Mouse (Mus musculus): ENCODE measurements around the gene Usp8.

Usp8 gene

DNA sequence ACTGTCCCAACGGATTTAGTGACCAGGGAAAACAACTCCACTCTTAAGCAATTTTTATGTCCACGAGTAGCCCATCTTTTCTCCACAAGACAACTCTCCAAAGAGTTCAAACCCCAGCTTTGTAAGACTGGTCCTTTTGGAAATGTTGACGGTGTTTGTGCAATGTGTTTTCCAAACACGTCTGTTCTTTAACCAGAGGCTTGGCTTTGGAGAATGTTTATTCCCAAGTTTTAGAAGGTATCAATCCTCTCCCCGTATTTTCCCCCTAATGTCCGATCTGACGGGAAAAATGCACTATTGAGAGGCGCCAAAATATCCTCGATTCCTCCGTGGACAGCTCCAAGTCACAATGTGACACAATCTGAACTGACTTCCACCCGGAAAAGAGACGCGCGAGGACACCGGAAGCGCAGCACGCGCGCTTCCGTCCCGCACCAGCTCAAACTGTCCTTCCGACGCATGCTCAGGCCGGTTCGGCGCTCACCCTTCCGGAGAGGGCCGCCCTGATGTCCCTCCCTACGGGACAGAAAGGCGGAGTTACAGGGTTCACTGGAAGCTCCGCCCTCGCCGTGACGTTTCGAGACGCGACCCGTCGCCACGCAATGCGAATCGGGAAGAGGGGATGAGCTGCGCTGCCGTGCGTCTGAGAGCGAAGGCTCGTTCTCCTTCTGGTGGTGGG, at the start of gene Usp8:
Gene Usp8, plus strand, starts transcription at position 570 of the 679 bp plus-strand sequence.
- peak; percentile 98 for DNase-seq

GRCm38 (mm10) chr2:126663481-126663880, 43.6 kb upstream of the Usp8 start:
- DNase-seq: peak; percentile 57

- DNase-seq: no peak
Observed at GRCm38 (mm10) chr2:126665984-126666383, 41.1 kb upstream of the Usp8 start.

DNA sequence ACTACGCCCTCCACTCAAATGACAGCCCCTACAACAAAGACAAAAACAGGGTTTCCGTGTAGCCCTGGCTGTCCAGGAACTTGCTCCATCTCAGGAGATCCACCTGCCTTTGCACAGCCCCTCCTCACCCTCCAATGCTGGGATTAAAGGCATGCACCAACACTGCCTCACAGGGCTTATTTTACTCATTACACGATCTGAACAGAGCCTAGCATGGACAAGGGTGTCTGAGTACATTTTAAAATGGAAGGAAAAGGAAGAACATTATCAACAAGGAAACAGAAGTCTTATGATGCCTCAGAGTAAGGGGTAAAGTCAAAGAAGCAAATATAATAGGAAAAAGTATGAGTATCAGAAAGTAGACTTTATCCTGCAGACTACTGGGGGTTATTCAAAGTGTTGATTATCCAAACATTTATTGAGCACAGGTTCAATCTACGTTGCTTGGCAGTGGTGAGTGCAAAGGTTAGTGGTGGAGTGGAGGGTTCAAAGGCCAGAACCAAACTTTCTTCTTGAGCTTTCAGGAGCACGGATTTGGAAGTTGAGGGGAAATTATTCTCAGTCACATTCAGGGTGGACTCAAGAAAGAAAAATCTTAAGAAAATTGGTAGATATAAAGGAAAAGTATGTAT, 38.4 kb upstream of the Usp8 start:
- DNase-seq: peak; percentile 83

- DNase-seq: no peak
Observed at GRCm38 (mm10) chr2:126673317-126674242, 33.5 kb upstream of the Usp8 start.

- peak; percentile 53 for DNase-seq
Observed at GRCm38 (mm10) chr2:126674441-126675168, 32.5 kb upstream of the Usp8 start.

- DNase-seq: peak; percentile 90
Observed at GRCm38 (mm10) chr2:126675169-126676121, 31.7 kb upstream of the Usp8 start.

DNA sequence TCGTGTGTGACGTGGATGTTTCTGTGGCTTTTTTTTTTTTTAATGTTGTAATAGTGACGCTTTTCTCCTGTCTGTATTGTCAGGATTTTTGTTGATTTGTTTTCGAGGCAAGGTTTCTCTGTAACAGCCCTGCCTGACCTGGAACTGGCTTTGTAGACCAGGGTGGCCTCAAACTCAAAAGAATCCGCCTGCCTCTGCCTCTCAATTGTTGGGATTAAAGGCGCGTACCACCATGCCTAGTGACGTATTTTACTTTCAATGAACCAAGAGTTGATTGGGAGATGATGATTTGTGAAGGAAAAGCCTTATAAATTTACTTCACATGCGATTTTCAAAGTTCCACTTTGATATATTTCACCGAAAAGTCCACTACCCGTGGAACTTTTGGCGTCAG, 31.0 kb upstream of the Usp8 start, which contains the start of gene Gabpb1:
Gene Gabpb1, minus strand, starts transcription at position 216 of the 394 bp plus-strand sequence.
- no peak for DNase-seq

DNA sequence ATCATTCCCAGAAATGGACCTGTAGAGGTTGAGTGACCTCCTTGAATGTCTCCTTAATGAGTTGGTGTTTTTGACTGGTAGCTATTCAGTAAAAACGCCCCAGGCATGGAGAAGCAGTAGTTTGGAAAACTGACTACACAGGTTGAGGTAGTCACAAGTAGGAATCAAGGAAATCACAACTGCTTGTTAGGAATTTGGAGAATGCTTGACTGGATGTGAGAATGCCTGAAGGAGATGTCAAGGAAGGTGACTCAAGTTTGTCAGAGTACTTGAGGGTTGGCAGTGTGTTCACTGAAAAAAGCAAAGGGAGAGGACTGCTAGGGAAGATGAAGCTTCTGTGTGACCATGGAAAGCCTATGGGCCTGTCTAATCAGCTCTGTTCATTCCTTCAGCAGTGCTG, 29.8 kb upstream of the Usp8 start:
- no peak for DNase-seq

DNA sequence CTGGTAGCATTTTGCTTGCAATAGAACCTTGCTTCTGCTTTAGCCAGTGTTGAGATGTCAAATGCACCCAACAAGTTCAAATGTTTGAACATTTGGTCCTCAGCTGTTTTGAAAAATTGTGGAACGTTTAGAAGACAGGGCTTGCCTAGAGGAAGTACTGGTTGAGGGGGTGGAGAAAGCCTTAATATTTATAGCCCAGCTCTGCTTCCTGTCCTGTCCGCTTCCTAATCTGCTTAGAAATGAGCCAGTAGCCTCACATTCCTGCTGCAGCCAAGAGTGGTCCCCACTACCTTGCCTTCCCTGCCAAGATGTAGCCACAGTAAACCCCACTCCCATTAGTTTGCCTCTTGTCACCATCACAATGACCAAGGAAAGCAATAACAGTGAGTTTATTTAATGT, 24.8 kb upstream of the Usp8 start:
- peak; percentile 45 for DNase-seq

GRCm38 (mm10) chr2:126682937-126683336, 24.2 kb upstream of the Usp8 start:
- DNase-seq: no peak

DNA sequence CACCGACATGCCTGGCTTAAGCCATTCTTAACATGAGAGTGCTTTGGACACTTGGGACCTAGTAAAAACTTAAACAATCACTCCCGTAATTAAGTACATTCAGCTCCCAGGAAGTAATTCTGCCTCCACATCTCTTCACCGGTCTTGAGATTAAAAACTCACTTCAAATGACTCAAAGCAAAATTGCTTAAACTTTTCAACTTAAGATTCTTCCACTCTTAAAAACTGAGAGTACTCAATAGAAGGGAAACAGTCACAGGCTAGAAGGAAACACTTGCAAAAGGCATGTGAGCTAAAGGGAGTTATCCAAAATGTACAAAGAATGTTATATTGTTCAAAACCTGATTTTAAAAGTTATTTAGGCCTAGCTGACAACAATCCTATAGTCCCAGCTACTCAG, 15.8 kb upstream of the Usp8 start:
- DNase-seq: no peak

- DNase-seq: no peak
Observed at GRCm38 (mm10) chr2:126695285-126695684, 11.8 kb upstream of the Usp8 start.

- DNase-seq: no peak
Observed at GRCm38 (mm10) chr2:126707438-126707779, 281 bp downstream of the Usp8 start.

- no peak for DNase-seq
Observed at GRCm38 (mm10) chr2:126708361-126708760, 1.2 kb downstream of the Usp8 start.

DNA sequence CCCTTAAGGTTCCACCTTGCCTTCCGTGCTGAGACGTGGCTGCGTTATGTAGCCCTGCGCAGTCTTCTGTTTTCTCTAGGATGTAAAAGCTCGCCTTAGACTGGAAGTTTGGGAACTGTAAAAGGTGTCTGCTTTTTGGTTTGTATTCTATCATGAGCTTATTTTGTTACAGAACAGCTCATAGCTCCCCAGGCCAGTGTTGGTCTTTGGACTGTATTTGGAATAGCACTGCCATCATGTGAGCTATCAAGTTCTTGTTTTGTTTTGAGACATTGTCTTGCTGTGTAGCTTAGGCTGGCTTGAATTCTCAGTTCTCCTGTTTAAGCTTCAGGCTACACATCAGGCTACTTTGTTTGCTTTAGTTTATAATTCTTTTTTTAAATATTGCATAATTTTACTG, 5.4 kb downstream of the Usp8 start:
- DNase-seq: peak; percentile 84

DNA sequence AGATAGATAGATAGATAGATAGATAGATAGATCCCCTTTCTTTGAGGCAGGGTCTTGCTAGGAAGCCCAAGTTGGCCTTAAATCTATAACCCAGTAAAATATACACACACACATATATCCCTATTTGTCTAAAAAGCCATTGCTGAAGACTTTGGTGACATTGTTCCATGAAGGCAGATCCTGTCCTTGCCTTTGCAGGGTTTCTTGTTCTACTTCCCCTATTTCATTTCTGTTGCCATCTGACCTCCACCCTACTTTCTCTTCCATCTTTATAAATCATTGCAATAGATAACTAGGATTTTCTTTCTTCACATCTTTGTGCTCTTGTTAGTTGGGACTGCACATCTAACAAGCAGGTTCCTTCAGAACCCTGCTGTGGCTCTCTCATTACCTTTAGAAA, 5.8 kb downstream of the Usp8 start:
- DNase-seq: peak; percentile 23

GRCm38 (mm10) chr2:126729207-126729606, 22.1 kb downstream of the Usp8 start:
- no peak for DNase-seq

DNA sequence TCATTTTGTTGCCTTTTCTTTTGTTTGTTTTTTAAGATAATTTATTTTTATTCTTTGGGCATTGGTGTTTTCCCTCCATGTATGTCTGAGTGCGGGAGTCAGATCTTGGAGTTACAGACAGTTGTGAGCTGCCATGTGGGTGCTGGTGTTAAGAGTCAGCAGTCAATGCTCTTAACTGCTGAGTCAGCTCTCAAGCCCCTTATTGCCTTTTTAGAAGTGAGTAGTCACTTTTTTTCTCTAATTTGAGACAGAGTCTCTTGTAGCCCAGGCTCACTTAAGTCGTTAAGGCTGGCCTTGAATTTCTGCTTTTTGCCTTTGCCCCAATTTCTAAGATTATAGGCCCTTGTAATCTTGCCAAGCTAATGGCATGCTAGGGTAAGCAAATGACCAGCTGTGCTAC, 23.4 kb downstream of the Usp8 start:
- DNase-seq: no peak

GRCm38 (mm10) chr2:126735339-126736073, 28.4 kb downstream of the Usp8 start:
- DNase-seq: no peak

DNA sequence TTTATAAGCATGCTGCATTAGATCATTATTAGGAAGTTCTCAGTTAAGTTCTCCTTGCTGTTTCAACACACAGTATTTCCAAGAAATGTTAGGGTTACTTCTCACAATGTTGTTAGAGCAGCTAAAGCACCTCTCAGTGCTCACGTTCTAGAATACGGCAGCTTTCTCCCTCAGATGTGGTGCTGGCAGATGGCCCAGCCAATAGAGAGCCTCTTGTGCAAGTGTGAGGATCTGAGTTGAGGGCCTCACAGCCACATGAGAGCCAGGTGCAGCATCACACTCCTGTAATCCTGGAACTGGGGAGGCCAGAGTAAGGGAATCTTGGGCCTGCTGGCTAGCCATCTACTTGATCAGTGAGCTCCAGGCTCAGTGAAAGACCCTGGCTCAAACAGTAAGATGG, 33.2 kb downstream of the Usp8 start:
- DNase-seq: no peak

Data from kidney, adult 9 months (tissue).